Mouse (Mus musculus) left cerebral cortex, adult 9 months (tissue): ENCODE results near the gene Prr27.

ENCODE experiments used
- DNase-seq, 2 experiments: peaks; one replicate each; pipeline ENCODE4 v3.0.0; 2022; ENCODE audit warnings: low spot score in 2 of 2

Prr27 gene

DNA sequence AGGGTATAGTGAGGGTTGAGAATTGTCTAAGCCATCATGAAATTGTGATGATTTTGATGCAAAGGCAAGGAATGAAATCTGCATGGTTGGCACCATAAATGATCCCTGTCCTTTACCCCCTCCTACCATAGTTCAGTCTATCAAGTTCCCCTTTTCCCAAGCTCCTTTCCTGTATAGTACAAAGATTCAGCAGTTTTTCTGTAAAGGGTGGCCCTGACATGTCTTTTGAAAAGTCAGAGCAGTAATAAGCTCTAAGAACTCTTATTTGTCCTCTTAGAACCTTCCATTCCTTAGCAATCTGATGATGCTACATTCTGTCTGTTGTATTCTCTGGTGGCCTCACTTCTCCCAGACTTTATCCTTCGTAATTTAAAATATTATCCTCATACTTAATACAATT is at the start of gene Prr27:
Prr27 (plus strand) TSS at position 301 of the 400 bp plus-strand sequence.
- DNase-seq = no peak

DNA sequence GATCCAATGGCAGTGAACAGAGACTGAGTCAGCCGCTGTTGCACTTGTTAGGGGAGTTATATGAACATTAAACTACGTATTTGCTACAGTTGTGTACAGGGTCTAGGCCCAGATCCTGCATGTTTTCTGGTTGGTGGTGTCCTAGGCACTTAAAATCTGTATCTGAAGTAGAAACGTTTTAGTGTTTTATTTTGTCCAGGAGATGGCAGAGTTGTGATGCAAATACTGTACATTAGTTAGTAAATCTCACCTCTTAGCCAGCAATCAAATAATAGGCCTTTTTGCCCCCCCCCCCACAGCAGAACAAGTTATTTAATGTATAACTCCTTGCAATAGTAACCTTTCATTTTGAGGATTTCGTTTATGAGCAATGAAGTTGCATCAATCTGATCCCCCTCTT is 42.8 kb upstream of the Prr27 start:
- no peak for DNase-seq

DNA sequence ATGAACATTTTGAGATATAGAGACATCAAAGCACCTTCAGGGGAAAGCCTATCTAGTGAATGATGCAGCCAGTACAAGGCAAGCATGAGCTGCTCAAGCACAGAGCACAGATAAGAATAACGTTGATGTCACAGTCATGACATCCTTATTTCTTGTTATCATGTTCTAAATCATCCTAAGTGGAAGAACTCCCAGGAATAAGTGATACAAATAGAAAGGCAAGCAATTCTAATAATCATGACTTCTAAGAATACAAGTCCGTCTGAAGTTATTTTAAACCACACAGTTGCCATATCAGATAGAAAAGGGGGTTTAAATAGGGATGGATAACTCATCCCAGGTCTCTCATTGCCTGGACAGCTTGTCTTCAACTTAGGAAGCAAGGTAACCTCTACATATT is 17.7 kb upstream of the Prr27 start, which contains the start of gene Csn1s2b:
Csn1s2b (plus strand) TSS at position 301 of the 400 bp plus-strand sequence.
- no peak for DNase-seq

DNA sequence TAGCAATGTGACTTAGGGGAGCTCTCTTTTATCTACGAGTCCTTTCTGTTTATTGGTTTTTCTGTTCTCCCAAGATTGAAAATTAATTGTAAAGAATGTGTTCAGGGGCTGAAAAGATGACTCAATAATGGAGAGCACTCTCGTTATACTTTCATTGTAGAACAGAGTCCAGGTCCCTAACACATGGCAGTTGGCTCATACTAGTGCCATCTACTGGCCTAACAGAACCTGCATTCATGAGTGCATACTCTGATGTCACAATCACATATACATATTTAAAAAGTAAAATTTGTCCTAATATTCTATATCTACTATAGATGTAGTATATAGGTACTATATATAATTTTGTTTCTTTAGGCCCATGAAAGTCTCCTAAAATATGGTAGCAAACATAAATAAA is 16.2 kb upstream of the Prr27 start:
- DNase-seq = no peak

DNA sequence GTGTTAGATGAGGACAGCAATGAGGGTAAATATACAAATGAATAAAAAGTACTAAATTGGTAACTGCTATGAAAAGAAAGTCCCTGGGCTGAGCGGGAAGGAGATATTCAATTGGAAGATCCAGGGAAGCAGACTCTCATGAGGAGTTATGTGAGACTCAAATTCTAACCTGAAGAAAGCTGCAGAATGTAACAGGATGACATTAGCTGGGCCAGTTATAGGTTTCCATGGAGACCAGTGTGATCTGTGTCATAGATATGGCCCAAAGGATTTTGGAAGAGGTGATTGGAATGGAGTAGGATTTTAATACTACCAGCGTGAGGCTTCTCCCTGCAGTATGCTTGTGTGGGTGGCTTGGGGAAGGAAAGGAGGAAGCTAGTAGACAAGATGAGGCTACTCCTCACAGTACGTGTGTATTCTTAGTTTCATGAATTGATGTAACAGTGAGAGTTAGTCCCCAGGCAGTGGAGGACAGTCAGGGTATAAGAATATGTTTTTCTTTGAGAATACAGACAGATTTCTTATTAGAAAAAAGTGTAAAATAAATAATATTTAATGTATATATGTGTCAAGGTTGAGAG is 29.7 kb downstream of the Prr27 start:
- DNase-seq = no peak

DNA sequence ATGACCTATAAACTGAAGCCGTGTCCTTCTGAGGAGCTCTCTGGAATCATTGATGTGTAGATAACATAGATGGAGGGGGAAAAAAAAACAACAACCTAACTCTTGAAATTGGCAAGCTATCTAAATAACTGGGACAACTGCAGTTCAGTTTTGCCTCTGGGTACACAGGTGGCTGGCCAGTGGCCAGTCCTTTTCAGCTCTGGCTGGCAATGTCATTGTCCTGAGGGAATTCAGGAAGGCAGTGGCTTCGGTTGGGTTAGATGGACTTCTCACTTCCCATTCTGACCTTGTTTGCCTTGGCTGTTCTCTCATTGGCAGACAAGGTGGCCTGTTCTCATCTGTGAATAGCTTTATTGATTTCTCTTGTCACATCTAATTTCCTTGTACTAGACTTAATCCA is 44.6 kb downstream of the Prr27 start:
- no peak for DNase-seq

DNA sequence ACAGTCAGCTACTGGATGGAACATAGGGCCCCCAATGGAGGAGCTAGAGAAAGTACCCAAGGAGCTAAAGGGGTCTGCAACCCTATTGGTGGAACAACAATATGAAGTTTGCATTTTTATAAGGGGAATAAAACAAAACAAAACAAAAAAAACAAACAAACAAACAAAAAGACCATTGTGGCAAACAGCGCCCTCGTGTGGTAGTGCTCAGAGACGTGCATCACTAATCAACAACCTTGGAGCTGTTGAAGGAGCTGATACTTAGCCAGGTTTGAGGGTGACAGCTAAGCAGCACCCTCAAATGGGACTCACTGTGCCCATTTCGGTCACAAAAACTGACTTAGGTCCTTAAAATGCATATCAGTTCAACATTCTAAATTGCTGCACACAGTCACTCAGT is 45.9 kb downstream of the Prr27 start:
- no peak for DNase-seq

DNA sequence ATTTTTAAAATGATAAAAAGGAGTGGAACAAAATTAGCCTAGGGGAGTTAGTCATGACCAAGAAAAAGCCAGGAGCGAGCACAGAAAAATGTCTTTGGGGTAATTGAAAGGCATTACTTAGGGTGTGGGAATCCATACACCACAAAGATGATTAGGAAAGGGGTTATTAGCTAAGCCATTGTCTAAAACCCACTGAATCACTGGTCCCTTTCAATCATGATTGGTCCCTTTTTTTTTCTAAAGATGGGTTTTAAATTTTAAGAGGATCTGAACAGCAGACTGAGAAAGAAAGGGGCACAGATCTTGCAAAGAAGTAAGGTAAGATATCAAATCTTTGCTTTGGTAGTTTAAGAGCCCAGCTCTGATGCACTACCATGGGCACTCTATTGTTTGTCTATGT is 59.2 kb downstream of the Prr27 start, which contains the start of gene Odam:
Odam (plus strand) TSS at position 301 of the 400 bp plus-strand sequence.
- no peak for DNase-seq
